In the genomic region with DNA sequence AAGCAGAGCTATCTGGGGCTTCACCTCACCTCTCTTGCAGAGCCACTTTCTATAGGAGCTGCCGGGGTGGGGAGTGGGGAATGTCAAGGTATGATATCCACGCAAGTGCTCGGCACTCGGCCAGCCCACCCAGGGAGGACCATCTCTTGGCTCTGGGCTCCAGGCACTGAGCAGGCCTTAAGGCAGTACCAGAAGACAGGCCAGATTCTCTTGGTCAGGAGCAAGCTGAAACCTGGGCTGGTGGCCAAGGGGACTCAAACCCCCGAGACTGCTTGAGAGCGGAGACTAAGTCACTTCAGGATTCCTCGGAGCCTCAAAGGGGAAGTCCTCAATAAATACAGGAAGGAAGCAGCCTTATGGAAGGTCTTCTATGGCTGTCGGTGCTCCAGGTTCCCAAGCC, we compare ENCODE assay signal across 17 mouse cellular contexts. TPM values are rescaled to one million over a fixed set of nuclear protein-coding genes. Genes with fewer than 3 reads are reported as not detected.
DNase-seq lines count a peak whose midpoint lies in the region; ATAC-seq and TF ChIP-seq lines count a peak whose summit lies in the region.
"Had no signal": no experiment of that assay in that cellular context is flagged by ENCODE, and none has a peak within 500 bp of the region (broad histone marks: within the 10 kb centered on the region; RNA-seq: fewer than 3 reads in every experiment).

No protein-coding gene starts in this region.

- TF ChIP-seq POLR2A in kidney, adult 2 months (IDR thresholded peaks at IDR 0.05; ENCODE audit: low read depth, low read length), result no peak

- DNase-seq in heart, adult 11 months, result peak; percentile 84
- peak; percentile 37 for DNase-seq in kidney, postnatal 10 days
- DNase-seq in kidney, adult 2 months, result no peak
- no peak for DNase-seq in midbrain, embryonic 11.5 days (ENCODE audit: low spot score, missing footprints)
- DNase-seq in midbrain, postnatal 0 days (ENCODE audit: low spot score), result no peak
- DNase-seq in retina, postnatal 1 day, result no peak
- DNase-seq: adrenal gland, postnatal 36 days; cerebellum, adult 9-11 months; gastrocnemius, postnatal 10 days; kidney, adult 9 months; layer of hippocampus, adult 9-11 months; thymus, adult 18-20 months had no signal

- no peak for ATAC-seq in heart, embryonic 12.5 days (ENCODE audit: insufficient number of reproducible peaks, low FRiP score)
- no peak for ATAC-seq in midbrain, embryonic 11.5 days (ENCODE audit: low FRiP score)
- ATAC-seq in midbrain, postnatal 0 days (ENCODE audit: low FRiP score), result no peak
- no peak for ATAC-seq in embryonic facial prominence, embryonic 12.5 days (ENCODE audit: insufficient number of reproducible peaks, insufficient read depth, low FRiP score, low TSS enrichment)
- ATAC-seq: activated CD4-positive, CD25-positive, alpha-beta regulatory T cell, adult 4 months had no signal

- H3K36me3 ChIP-seq in heart, embryonic 12.5 days, result no peaks in the 10 kb centered on the region
- H3K36me3 ChIP-seq in kidney, adult 2 months (ENCODE audit: control insufficient read depth, insufficient read depth, low read length), result no peaks in the 10 kb centered on the region
- no peaks in the 10 kb centered on the region for H3K36me3 ChIP-seq in midbrain, embryonic 11.5 days (ENCODE audit: control insufficient read depth, insufficient read depth, low read length)
- H3K36me3 ChIP-seq in midbrain, postnatal 0 days (ENCODE audit: insufficient read depth, low read length), result no peaks in the 10 kb centered on the region
- no peaks in the 10 kb centered on the region for H3K36me3 ChIP-seq in embryonic facial prominence, embryonic 12.5 days

- no peak overlapping the region for H3K27ac ChIP-seq in heart, embryonic 12.5 days (ENCODE audit: poor library complexity, severe bottlenecking)
- no peak overlapping the region for H3K27ac ChIP-seq in kidney, adult 2 months (ENCODE audit: insufficient read depth, low read depth, low read length)
- peak overlapping the region; percentile 37; the same call in 1 of the 2 replicates for H3K27ac ChIP-seq in midbrain, embryonic 11.5 days (ENCODE audit: low read depth, low read length)
- no peak overlapping the region for H3K27ac ChIP-seq in midbrain, postnatal 0 days (ENCODE audit: low read depth, low read length)
- H3K27ac ChIP-seq in embryonic facial prominence, embryonic 12.5 days, result 0 out of 2 replicates have a peak overlapping the region, but pooled peaks have one; percentile 30

- no peaks in the 10 kb centered on the region for H3K9me3 ChIP-seq in heart, embryonic 12.5 days (replicated peaks)
- no peaks in the 10 kb centered on the region for H3K9me3 ChIP-seq in midbrain, embryonic 11.5 days (ENCODE audit: control insufficient read depth, low read length)
- no peaks in the 10 kb centered on the region for H3K9me3 ChIP-seq in midbrain, postnatal 0 days (ENCODE audit: low read length)
- no peaks in the 10 kb centered on the region for H3K9me3 ChIP-seq in embryonic facial prominence, embryonic 12.5 days

- WGBS in heart, embryonic 12.5 days, result 53% methylated on average over 8 of the region's 8 CpGs
- WGBS in kidney, adult 2 months, result 64% methylated on average over 8 of the region's 8 CpGs
- 42% methylated on average over 8 of the region's 8 CpGs for WGBS in midbrain, embryonic 11.5 days
- WGBS in midbrain, postnatal 0 days, result 45% methylated on average over 8 of the region's 8 CpGs
- 37% methylated on average over 8 of the region's 8 CpGs for WGBS in embryonic facial prominence, embryonic 12.5 days

- peaks cover 29% of the 10 kb centered on the region for H3K27me3 ChIP-seq in heart, embryonic 12.5 days (replicated peaks)
- no peaks in the 10 kb centered on the region for H3K27me3 ChIP-seq in kidney, adult 2 months (replicated peaks; ENCODE audit: control insufficient read depth, insufficient read depth, low read length)
- peaks cover 22% of the 10 kb centered on the region for H3K27me3 ChIP-seq in midbrain, embryonic 11.5 days (ENCODE audit: control insufficient read depth, insufficient read depth, low read length)
- H3K27me3 ChIP-seq in midbrain, postnatal 0 days (ENCODE audit: insufficient read depth, low read length), result peaks cover 5% of the 10 kb centered on the region; the same call in 1 of the 2 replicates
- H3K27me3 ChIP-seq in embryonic facial prominence, embryonic 12.5 days, result peaks cover 17% of the 10 kb centered on the region; the same call in 1 of the 2 replicates

- H3K4me2 ChIP-seq in heart, embryonic 12.5 days, result no peak overlapping the region
- H3K4me2 ChIP-seq in midbrain, embryonic 11.5 days, result no peak overlapping the region
- no peak overlapping the region for H3K4me2 ChIP-seq in midbrain, postnatal 0 days (ENCODE audit: low read depth, low read length, poor library complexity, severe bottlenecking)
- no peak overlapping the region for H3K4me2 ChIP-seq in embryonic facial prominence, embryonic 12.5 days (replicated peaks)
- H3K4me2 ChIP-seq: liver, embryonic 11.5 days had no signal

- H3K4me1 ChIP-seq in heart, embryonic 12.5 days (replicated peaks), result peaks cover 42% of the 10 kb centered on the region
- H3K4me1 ChIP-seq in kidney, adult 2 months (ENCODE audit: control insufficient read depth, insufficient read depth, low read length), result no peaks in the 10 kb centered on the region
- peaks cover 51% of the 10 kb centered on the region for H3K4me1 ChIP-seq in midbrain, embryonic 11.5 days (ENCODE audit: control insufficient read depth, insufficient read depth, low read length)
- H3K4me1 ChIP-seq in midbrain, postnatal 0 days (ENCODE audit: insufficient read depth, low read length), result no peaks in the 10 kb centered on the region
- H3K4me1 ChIP-seq in embryonic facial prominence, embryonic 12.5 days, result peaks cover 30% of the 10 kb centered on the region

- H3K4me3 ChIP-seq in heart, embryonic 12.5 days, result no peak overlapping the region
- no peak overlapping the region for H3K4me3 ChIP-seq in kidney, adult 2 months (ENCODE audit: insufficient read depth, low read depth, low read length)
- no peak overlapping the region for H3K4me3 ChIP-seq in midbrain, embryonic 11.5 days (ENCODE audit: low read depth, low read length)
- H3K4me3 ChIP-seq in midbrain, postnatal 0 days (ENCODE audit: low read depth, low read length), result no peak overlapping the region
- no peak overlapping the region for H3K4me3 ChIP-seq in embryonic facial prominence, embryonic 12.5 days
- H3K4me3 ChIP-seq: erythroblast, embryonic 14.5 days had no signal

- TF ChIP-seq CTCF in kidney, adult 2 months (conservative IDR thresholded peaks at IDR 0.05; ENCODE audit: insufficient read depth, insufficient read length, low read depth, low read length), result no peak
- TF ChIP-seq CTCF in midbrain, postnatal 0 days (IDR thresholded peaks at IDR 0.05), result no peak

- H3K9ac ChIP-seq in heart, embryonic 12.5 days, result no peak overlapping the region
- no peak overlapping the region for H3K9ac ChIP-seq in midbrain, embryonic 11.5 days (ENCODE audit: low read length)
- no peak overlapping the region for H3K9ac ChIP-seq in midbrain, postnatal 0 days (replicated peaks; ENCODE audit: low read length, poor library complexity, severe bottlenecking)
- no peak overlapping the region for H3K9ac ChIP-seq in embryonic facial prominence, embryonic 12.5 days

RNA-seq across cellular contexts. Expression of gene Pja1, which starts 13.1 kb away (rescaled TPM):
- 108 and 109 TPM in 2 replicates for polyA plus RNA-seq in heart, embryonic 12.5 days (2016; fragmentation: Nextera tagmentation; extraction: Ambion mirVana)
- 52.0 and 56.2 TPM in 2 replicates for polyA plus RNA-seq in kidney, adult 2 months (2012; rRNA removed)
- 213 and 222 TPM in 2 replicates for polyA plus RNA-seq in midbrain, embryonic 11.5 days (2014; fragmentation: Nextera tagmentation; extraction: Ambion mirVana)
- total RNA-seq in midbrain, postnatal 0 days (2014; rRNA removed), result 250 and 271 TPM in 2 replicates
- polyA plus RNA-seq in midbrain, postnatal 0 days (2015; fragmentation: Nextera tagmentation; extraction: Ambion mirVana), result 405 and 423 TPM in 2 replicates
- 195 and 197 TPM in 2 replicates for polyA plus RNA-seq in embryonic facial prominence, embryonic 12.5 days (2016; fragmentation: Nextera tagmentation; extraction: Ambion mirVana)

Comparison
In these comparisons a context has a peak if more than half of its experiments do, and no peak if none do; other contexts are left out.
1. DNase-seq: peak in heart, adult 11 months (single experiment) and kidney, postnatal 10 days (single experiment); none in kidney, adult 2 months (single experiment), midbrain, embryonic 11.5 days (single experiment), midbrain, postnatal 0 days (single experiment) and retina, postnatal 1 day (single experiment).
2. H3K27ac ChIP-seq: peak in midbrain, embryonic 11.5 days (single experiment) and embryonic facial prominence, embryonic 12.5 days (single experiment); none in heart, embryonic 12.5 days (single experiment), kidney, adult 2 months (single experiment) and midbrain, postnatal 0 days (single experiment).